Comparison of ENCODE assay signal across 21 mouse cellular contexts in genomic region chr5:107965355-107965991, GRCm38 (mm10). TPM values are rescaled to one million over a fixed set of nuclear protein-coding genes. Genes with fewer than 3 reads are reported as not detected.
A peak's percentile ranks its signal among the peaks of the same experiment; 100 is the strongest.
DNase-seq lines count a peak whose midpoint lies in the region; ATAC-seq and TF ChIP-seq lines count a peak whose summit lies in the region.
"Had no signal": no experiment of that assay in that cellular context is flagged by ENCODE, and none has a peak within 500 bp of the region (broad histone marks: within the 10 kb centered on the region; RNA-seq: fewer than 3 reads in every experiment).

No protein-coding gene starts in this region.

- no peak overlapping the region for H3K4me2 ChIP-seq in heart, embryonic 12.5 days
- H3K4me2 ChIP-seq in liver, embryonic 14.5 days (ENCODE audit: low read depth): peak overlapping the region; percentile 58
- H3K4me2 ChIP-seq: embryonic facial prominence, embryonic 15.5 days; heart, embryonic 11.5 days; hindbrain, embryonic 13.5 days; intestine, embryonic 15.5 days; midbrain, embryonic 15.5 days had no signal

- H3K27me3 ChIP-seq in heart, embryonic 12.5 days (replicated peaks): no peaks in the 10 kb centered on the region
- no peaks in the 10 kb centered on the region for H3K27me3 ChIP-seq in liver, embryonic 14.5 days (ENCODE audit: control insufficient read depth, insufficient read depth, low read length)
- H3K27me3 ChIP-seq: embryonic facial prominence, embryonic 15.5 days; hindbrain, embryonic 13.5 days; intestine, embryonic 15.5 days; midbrain, embryonic 15.5 days had no signal

- H3K27ac ChIP-seq in heart, embryonic 12.5 days (ENCODE audit: poor library complexity, severe bottlenecking): no peak overlapping the region
- H3K27ac ChIP-seq in liver, embryonic 14.5 days: peak overlapping the region; percentile 73
- H3K27ac ChIP-seq: embryonic facial prominence, embryonic 15.5 days; hindbrain, embryonic 13.5 days; intestine, embryonic 15.5 days; midbrain, embryonic 15.5 days; stomach, postnatal 0 days had no signal

- H3K4me3 ChIP-seq in heart, embryonic 12.5 days: no peak overlapping the region
- H3K4me3 ChIP-seq in liver, embryonic 14.5 days (ENCODE audit: insufficient read depth in 1 of 2, low read depth in 2 of 2, low read length in 2 of 2): no peak overlapping the region
- H3K4me3 ChIP-seq: embryonic facial prominence, embryonic 15.5 days; hindbrain, embryonic 13.5 days; intestine, embryonic 15.5 days; midbrain, embryonic 15.5 days; myocyte had no signal

- ATAC-seq in heart, embryonic 12.5 days (ENCODE audit: insufficient number of reproducible peaks, low FRiP score): no peak
- ATAC-seq in liver, embryonic 14.5 days (ENCODE audit: insufficient read depth): 0 out of 2 replicates have a peak, but pooled peaks have one; percentile 22
- ATAC-seq in erythroid progenitor cell, adult 5-6 weeks (replicated peaks; ENCODE audit: low FRiP score, poor library complexity, severe bottlenecking): no peak
- ATAC-seq: activated CD4-positive, CD25-positive, alpha-beta regulatory T cell, adult 4 months; forebrain, embryonic 14.5 days; intestine, embryonic 15.5 days; midbrain, embryonic 15.5 days had no signal

- DNase-seq in heart, adult 11 months: peak; percentile 87
- DNase-seq in 416B (ENCODE audit: low read depth) (peak; percentile 61), MEL-GATA-1-ER (ENCODE audit: extremely low read depth, low read depth) (peak; percentile 63)
- peak in 1 of 3 experiments; percentile 41 for DNase-seq in liver, embryonic 14.5 days (ENCODE audit: low read depth in 3 of 3, low spot score in 3 of 3)
- DNase-seq in frontal cortex, postnatal 14 days (ENCODE audit: low spot score in 2 of 2): no peak
- DNase-seq: B cell, adult 2 months; cerebellum, postnatal 10 days; heart, postnatal 14 days; layer of hippocampus, postnatal 36 days; right cerebral cortex, postnatal 14 days had no signal

- H3K36me3 ChIP-seq in heart, embryonic 12.5 days: no peaks in the 10 kb centered on the region
- no peaks in the 10 kb centered on the region for H3K36me3 ChIP-seq in liver, embryonic 14.5 days (replicated peaks; ENCODE audit: control insufficient read depth, insufficient read depth, low read depth)
- H3K36me3 ChIP-seq: embryonic facial prominence, embryonic 15.5 days; hindbrain, embryonic 13.5 days; intestine, embryonic 15.5 days; midbrain, embryonic 15.5 days had no signal

- H3K9ac ChIP-seq in heart, embryonic 12.5 days: no peak overlapping the region
- no peak overlapping the region for H3K9ac ChIP-seq in liver, embryonic 14.5 days (replicated peaks)
- H3K9ac ChIP-seq: embryonic facial prominence, embryonic 15.5 days; hindbrain, embryonic 13.5 days; intestine, embryonic 15.5 days; midbrain, embryonic 15.5 days had no signal

- H3K4me1 ChIP-seq in heart, embryonic 12.5 days (replicated peaks): peaks cover 37% of the 10 kb centered on the region
- H3K4me1 ChIP-seq in liver, embryonic 14.5 days (replicated peaks; ENCODE audit: control insufficient read depth in 2 of 2, insufficient read depth in 2 of 2, low read length in 1 of 2): peaks cover 54 to 65% of the 10 kb centered on the region in 2 experiments

- TF ChIP-seq CTCF in liver, embryonic 14.5 days (IDR thresholded peaks at IDR 0.05; ENCODE audit: low read depth): no peak

- no peaks in the 10 kb centered on the region for H3K9me3 ChIP-seq in heart, embryonic 12.5 days (replicated peaks)
- H3K9me3 ChIP-seq in liver, embryonic 14.5 days (ENCODE audit: control insufficient read depth, low read length): no peaks in the 10 kb centered on the region
- H3K9me3 ChIP-seq: embryonic facial prominence, embryonic 15.5 days; hindbrain, embryonic 13.5 days; intestine, embryonic 15.5 days; midbrain, embryonic 15.5 days had no signal

- no peak for TF ChIP-seq EP300 in liver, embryonic 14.5 days (IDR thresholded peaks at IDR 0.05; ENCODE audit: low read depth)

- 70% methylated on average over 9 of the region's 9 CpGs for WGBS in heart, embryonic 12.5 days
- WGBS in liver, embryonic 14.5 days (ENCODE audit: insufficient replicate concordance): 34% methylated on average over 9 of the region's 9 CpGs

RNA-seq across cellular contexts. Expression of gene Fam69a, which starts 21.4 kb away (rescaled TPM):
- polyA plus RNA-seq in heart, embryonic 12.5 days (2016; fragmentation: Nextera tagmentation; extraction: Ambion mirVana): 21.0 and 22.2 TPM in 2 replicates
- polyA plus RNA-seq in liver, embryonic 14.5 days (2012; rRNA removed): 0.88 and 1.8 TPM in 2 replicates
- polyA plus RNA-seq in liver, embryonic 14.5 days (2014; fragmentation: Nextera tagmentation; extraction: Ambion mirVana): 8.0 TPM in 2 replicates
- total RNA-seq in erythroid progenitor cell, adult 5-6 weeks (2015; ENCODE audit: low replicate concordance): 34.4 and 36.8 TPM in 2 replicates
- total RNA-seq in erythroid progenitor cell, adult 5-6 weeks (2017; ENCODE audit: low replicate concordance): 10.4 and 26.4 TPM in 2 replicates

Comparison
In these comparisons a context has a peak if more than half of its experiments do, and no peak if none do; other contexts are left out.
1. DNase-seq: peak in heart, adult 11 months (single experiment), 416B (single experiment) and MEL-GATA-1-ER (single experiment); none in frontal cortex, postnatal 14 days (0 of 2).